Mouse (Mus musculus) heart, postnatal 0 days (tissue): ENCODE measurements around the gene Gm9837.

ENCODE experiments used
- CTCF ChIP-seq: IDR thresholded peaks from 2 replicates; pipeline ENCODE4 v1.5.1; 2016; ENCODE audit warnings: antibody characterized with exemption, control low read depth, low read depth
- EP300 ChIP-seq: IDR thresholded peaks from 2 replicates; pipeline ENCODE4 v1.6.1; 2016; ENCODE audit warnings: antibody characterized with exemption, low read depth

DNA sequence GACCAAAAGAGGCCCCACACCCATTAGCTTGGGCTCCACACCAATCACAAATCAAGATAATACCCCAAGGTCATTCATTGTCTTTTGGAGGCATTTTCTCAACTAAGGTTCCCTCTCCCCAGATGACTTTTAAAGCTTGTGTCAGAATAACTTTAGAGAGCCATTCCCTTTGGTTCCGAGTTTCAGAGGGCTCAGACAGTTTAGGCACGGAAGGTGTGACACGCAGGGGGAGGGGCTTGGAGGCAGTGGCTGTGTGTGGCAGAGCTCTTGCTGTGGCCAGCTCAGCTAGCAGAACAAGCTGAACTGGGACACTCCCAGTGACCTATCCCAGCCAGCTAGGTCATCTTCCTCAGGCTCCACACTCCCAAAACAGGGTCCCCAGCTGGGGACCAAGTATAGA is 38.3 kb upstream of the Gm9837 start:
- TF ChIP-seq CTCF: no peak
- no peak for TF ChIP-seq EP300
